Mouse (Mus musculus) G1E (cell line): Measurements from ENCODE around the gene Izumo2. TPM values are rescaled to one million over a fixed set of nuclear protein-coding genes. Genes with fewer than 3 reads are reported as not detected.

Experiments
- ATAC-seq: 2 replicates; pipeline ENCODE4 v1.8.0; 2016; ENCODE audit warnings: mild to moderate bottlenecking; ENCODE audit not compliant: insufficient number of reproducible peaks, poor library complexity, low FRiP score, severe bottlenecking; ENCODE audit errors: extremely low read depth
- DNase-seq: peaks from one replicate; pipeline ENCODE4 v3.0.0; 2012; ENCODE audit warnings: low spot score
- H3K27me3 ChIP-seq: 2 replicates; pipeline ENCODE4 v1.6.1; 2012; ENCODE audit warnings: mild to moderate bottlenecking, low read length, inconsistent platforms; ENCODE audit not compliant: insufficient read depth
- H3K36me3 ChIP-seq: replicated peaks from 2 replicates; pipeline ENCODE3; 2012; ENCODE audit warnings: mild to moderate bottlenecking, inconsistent platforms
- H3K4me1 ChIP-seq: 2 replicates; pipeline ENCODE4 v1.6.1; 2012; ENCODE audit warnings: low read depth, low read length, inconsistent platforms, mixed read lengths; ENCODE audit not compliant: insufficient read depth
- H3K4me3 ChIP-seq: 2 replicates; pipeline ENCODE4 v1.5.1; 2012; ENCODE audit warnings: low read depth, mild to moderate bottlenecking, inconsistent platforms, low read length, moderate library complexity, mixed read lengths
- H3K9me3 ChIP-seq: replicated peaks from 2 replicates; pipeline ENCODE4 v1.6.1; 2012; ENCODE audit warnings: inconsistent platforms
- CTCF ChIP-seq: IDR thresholded peaks from 2 replicates; pipeline ENCODE4 v1.5.1; 2012; ENCODE audit warnings: low read depth, low read length, inconsistent platforms, mixed read lengths
- GATA1 ChIP-seq: IDR thresholded peaks from 2 replicates; pipeline ENCODE4 v1.6.1; 2012; ENCODE audit warnings: borderline replicate concordance, low read length, inconsistent platforms, mixed read lengths
- GATA2 ChIP-seq: IDR thresholded peaks from 2 replicates; pipeline ENCODE4 v1.6.1; 2012; ENCODE audit warnings: low read depth, low read length, inconsistent platforms, borderline replicate concordance
- POLR2AphosphoS5 ChIP-seq: IDR thresholded peaks from 2 replicates; pipeline ENCODE4 v1.6.1; 2012; ENCODE audit warnings: low read depth, low read length, inconsistent platforms; ENCODE audit not compliant: insufficient replicate concordance
- TAL1 ChIP-seq: conservative IDR thresholded peaks from 2 replicates; pipeline ENCODE4 v1.6.1; 2012; ENCODE audit warnings: low read depth, low read length, inconsistent platforms, mixed read lengths
- polyA plus RNA-seq: library from polyadenylated mRNA; stranded (reverse); fragments of >175 nt; gene quantifications from 2 replicates; pipeline ENCODE4 v1.2.3, GENCODE M21; 2012
- total RNA-seq, 2 experiments: library from RNA; stranded (forward) in 1 of 2; stranded (reverse) in 1 of 2; fragments of 200-1000 nt in 1 of 2; fragments of >200 nt in 1 of 2; fragmentation: Nextera tagmentation in 1 of 2; gene quantifications; 2 replicates each; pipeline ENCODE4 v1.2.3; 2014 to 2017

Gene Izumo2
- total RNA-seq (2014; fragmentation: Nextera tagmentation) (not detected in 2 replicates), total RNA-seq (2017) (not detected in 2 replicates), polyA plus RNA-seq (not detected in 2 replicates)

GRCm38 (mm10) chr7:44708574-44708973 lies at the start of gene Izumo2:
TSS of gene Izumo2 (plus strand) at chr7:44708742.
- no peaks in the 10 kb centered on the region for H3K4me1 ChIP-seq
- ATAC-seq (no peak), DNase-seq (no peak)
- H3K36me3 ChIP-seq = no peaks in the 10 kb centered on the region
- H3K27me3 ChIP-seq = no peaks in the 10 kb centered on the region; the same call in 1 of the 2 replicates
- no peak within 1 kb of the TSS for H3K4me3 ChIP-seq
- H3K9me3 ChIP-seq = peaks cover 3% of the 10 kb centered on the region; the same call in 1 of the 2 replicates
- no peak for TF ChIP-seq GATA2
- no peak for TF ChIP-seq CTCF
- TF ChIP-seq GATA1 = no peak
- TF ChIP-seq TAL1 = no peak

GRCm38 (mm10) chr7:44661219-44661618 lies 47.3 kb upstream of the Izumo2 start:
- Histone ChIP-seq H3K4me1 (no peaks in the 10 kb centered on the region), H3K36me3 (no peaks in the 10 kb centered on the region), H3K27me3 (no peaks in the 10 kb centered on the region), H3K4me3 (no peak overlapping the region), H3K9me3 (peaks cover 2% of the 10 kb centered on the region; the same call in 1 of the 2 replicates)
- no peak for ATAC-seq
- no peak for DNase-seq
- TF ChIP-seq CTCF = no peak
- no peak for TF ChIP-seq GATA1
- no peak for TF ChIP-seq GATA2
- no peak for TF ChIP-seq POLR2AphosphoS5
- no peak for TF ChIP-seq TAL1

GRCm38 (mm10) chr7:44662168-44662567 lies 46.4 kb upstream of the Izumo2 start:
- H3K9me3 ChIP-seq = peaks cover 5% of the 10 kb centered on the region
- H3K4me3 ChIP-seq = no peak overlapping the region
- H3K36me3 ChIP-seq = no peaks in the 10 kb centered on the region
- DNase-seq = no peak
- TF ChIP-seq TAL1 = no peak
- TF ChIP-seq POLR2AphosphoS5 = no peak
- TF ChIP-seq GATA1 = no peak
- TF ChIP-seq CTCF = no peak
- no peak for ATAC-seq
- no peaks in the 10 kb centered on the region for H3K4me1 ChIP-seq
- no peaks in the 10 kb centered on the region for H3K27me3 ChIP-seq

GRCm38 (mm10) chr7:44662569-44662968 lies 46.0 kb upstream of the Izumo2 start:
- Histone ChIP-seq H3K9me3 (peaks cover 5% of the 10 kb centered on the region), H3K36me3 (no peaks in the 10 kb centered on the region), H3K27me3 (no peaks in the 10 kb centered on the region), H3K4me1 (no peaks in the 10 kb centered on the region), H3K4me3 (no peak overlapping the region)
- TF ChIP-seq CTCF = no peak
- TF ChIP-seq GATA1 = no peak
- no peak for TF ChIP-seq GATA2
- TF ChIP-seq TAL1 = no peak
- TF ChIP-seq POLR2AphosphoS5 = no peak
- DNase-seq (no peak), ATAC-seq (no peak)

GRCm38 (mm10) chr7:44663546-44663945 lies 45.0 kb upstream of the Izumo2 start:
- H3K4me1 ChIP-seq = no peaks in the 10 kb centered on the region
- TF ChIP-seq TAL1 (no peak), POLR2AphosphoS5 (no peak), GATA1 (no peak), GATA2 (no peak), CTCF (no peak)
- no peaks in the 10 kb centered on the region for H3K36me3 ChIP-seq
- no peak overlapping the region for H3K4me3 ChIP-seq
- H3K27me3 ChIP-seq = no peaks in the 10 kb centered on the region
- DNase-seq = no peak
- H3K9me3 ChIP-seq = peaks cover 5% of the 10 kb centered on the region
- no peak for ATAC-seq

- Histone ChIP-seq H3K36me3 (no peaks in the 10 kb centered on the region), H3K9me3 (peaks cover 5% of the 10 kb centered on the region), H3K4me3 (no peak overlapping the region), H3K27me3 (no peaks in the 10 kb centered on the region), H3K4me1 (no peaks in the 10 kb centered on the region)
- TF ChIP-seq CTCF = no peak
- no peak for TF ChIP-seq GATA1
- TF ChIP-seq POLR2AphosphoS5 = no peak
- no peak for TF ChIP-seq GATA2
- TF ChIP-seq TAL1 = no peak
- ATAC-seq = no peak
- DNase-seq = no peak
These were observed 43.8 kb upstream of the Izumo2 start for GRCm38 (mm10) chr7:44664731-44665130.

GRCm38 (mm10) chr7:44666462-44666861 lies 42.1 kb upstream of the Izumo2 start:
- no peaks in the 10 kb centered on the region for H3K36me3 ChIP-seq
- H3K4me1 ChIP-seq = no peaks in the 10 kb centered on the region
- peaks cover 5% of the 10 kb centered on the region for H3K9me3 ChIP-seq
- TF ChIP-seq TAL1 (no peak), GATA2 (no peak), CTCF (no peak), POLR2AphosphoS5 (no peak), GATA1 (no peak)
- ATAC-seq (no peak), DNase-seq (no peak)
- no peak overlapping the region for H3K4me3 ChIP-seq
- no peaks in the 10 kb centered on the region for H3K27me3 ChIP-seq
